Mouse (Mus musculus) G1E (cell line): Measurements from ENCODE around the gene March9. TPM values are rescaled to one million over a fixed set of nuclear protein-coding genes. Genes with fewer than 3 reads are reported as not detected.

Experiments used
- ATAC-seq: 2 replicates; pipeline ENCODE4 v1.8.0; 2016; ENCODE audit warnings: mild to moderate bottlenecking; ENCODE audit not compliant: insufficient number of reproducible peaks, poor library complexity, low FRiP score, severe bottlenecking; ENCODE audit errors: extremely low read depth
- DNase-seq: peaks from one replicate; pipeline ENCODE4 v3.0.0; 2012; ENCODE audit warnings: low spot score
- H3K27me3 ChIP-seq: 2 replicates; pipeline ENCODE4 v1.6.1; 2012; ENCODE audit warnings: mild to moderate bottlenecking, low read length, inconsistent platforms; ENCODE audit not compliant: insufficient read depth
- H3K36me3 ChIP-seq: replicated peaks from 2 replicates; pipeline ENCODE3; 2012; ENCODE audit warnings: mild to moderate bottlenecking, inconsistent platforms
- H3K4me1 ChIP-seq: 2 replicates; pipeline ENCODE4 v1.6.1; 2012; ENCODE audit warnings: low read depth, low read length, inconsistent platforms, mixed read lengths; ENCODE audit not compliant: insufficient read depth
- H3K4me3 ChIP-seq: 2 replicates; pipeline ENCODE4 v1.5.1; 2012; ENCODE audit warnings: low read depth, mild to moderate bottlenecking, inconsistent platforms, low read length, moderate library complexity, mixed read lengths
- H3K9me3 ChIP-seq: replicated peaks from 2 replicates; pipeline ENCODE4 v1.6.1; 2012; ENCODE audit warnings: inconsistent platforms
- CTCF ChIP-seq: IDR thresholded peaks from 2 replicates; pipeline ENCODE4 v1.5.1; 2012; ENCODE audit warnings: low read depth, low read length, inconsistent platforms, mixed read lengths
- GATA1 ChIP-seq: IDR thresholded peaks from 2 replicates; pipeline ENCODE4 v1.6.1; 2012; ENCODE audit warnings: borderline replicate concordance, low read length, inconsistent platforms, mixed read lengths
- GATA2 ChIP-seq: IDR thresholded peaks from 2 replicates; pipeline ENCODE4 v1.6.1; 2012; ENCODE audit warnings: low read depth, low read length, inconsistent platforms, borderline replicate concordance
- POLR2AphosphoS5 ChIP-seq: IDR thresholded peaks from 2 replicates; pipeline ENCODE4 v1.6.1; 2012; ENCODE audit warnings: low read depth, low read length, inconsistent platforms; ENCODE audit not compliant: insufficient replicate concordance
- TAL1 ChIP-seq: conservative IDR thresholded peaks from 2 replicates; pipeline ENCODE4 v1.6.1; 2012; ENCODE audit warnings: low read depth, low read length, inconsistent platforms, mixed read lengths
- polyA plus RNA-seq: library from polyadenylated mRNA; stranded (reverse); fragments of >175 nt; gene quantifications from 2 replicates; pipeline ENCODE4 v1.2.3, GENCODE M21; 2012
- total RNA-seq, 2 experiments: library from RNA; stranded (forward) in 1 of 2; stranded (reverse) in 1 of 2; fragments of 200-1000 nt in 1 of 2; fragments of >200 nt in 1 of 2; fragmentation: Nextera tagmentation in 1 of 2; gene quantifications; 2 replicates each; pipeline ENCODE4 v1.2.3; 2014 to 2017

March9 gene
- total and polyA plus RNA-seq, 3 experiments = 0.63 to 1.3 (median 1.1) TPM

DNA sequence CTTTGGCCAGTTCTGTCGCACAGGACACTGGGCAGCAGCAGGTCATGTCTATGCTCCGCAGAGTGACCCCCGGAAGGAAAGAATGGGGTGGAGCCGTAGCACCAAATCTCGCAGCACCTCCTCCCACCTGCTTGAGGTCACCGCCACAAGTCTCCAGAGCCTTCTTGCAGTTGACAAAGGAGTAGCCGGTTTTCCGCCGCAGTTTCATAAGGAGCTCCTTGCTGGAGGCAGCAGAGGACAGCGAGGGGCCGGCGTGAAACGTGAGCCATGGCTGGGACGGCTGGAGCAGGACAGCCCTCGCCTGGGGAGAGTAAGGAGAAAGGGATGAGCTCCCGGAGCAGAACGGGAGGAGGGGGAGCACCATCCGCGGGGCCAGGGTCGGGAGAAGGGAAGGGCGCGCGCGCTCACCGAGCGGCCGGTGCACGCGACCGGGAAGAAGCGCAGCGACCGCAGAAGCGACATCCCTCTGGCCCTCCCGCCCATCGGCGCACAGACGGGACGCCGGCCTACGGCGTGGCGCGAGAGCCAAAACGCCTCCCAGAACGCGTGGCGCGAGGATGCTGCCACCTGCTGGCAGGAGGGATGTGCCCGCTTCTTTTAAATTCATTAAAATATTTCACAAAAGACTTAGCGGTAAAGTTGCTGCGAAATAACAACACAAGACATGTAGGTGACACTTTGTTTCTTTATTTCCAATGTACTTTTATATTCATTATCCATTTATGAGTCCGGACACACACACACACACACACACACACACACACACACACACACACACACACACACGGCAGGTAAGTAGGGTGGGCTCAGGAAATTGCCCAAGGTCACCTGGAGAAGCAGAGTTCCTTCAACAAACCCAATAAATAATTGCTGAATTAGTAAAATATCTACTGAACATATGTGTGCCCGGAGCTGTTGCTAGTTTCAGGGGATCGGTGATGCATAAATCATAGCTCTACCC, 29.4 kb downstream of the March9 start, which contains the start of gene Tsfm:
Tsfm (minus strand) TSS at position 505 of the 961 bp plus-strand sequence.
- peaks cover 15% of the 10 kb centered on the region for H3K4me1 ChIP-seq
- H3K9me3 ChIP-seq = no peaks in the 10 kb centered on the region
- peak; percentile 74 for ATAC-seq
- peak; percentile 89 for DNase-seq
- H3K36me3 ChIP-seq = peaks cover 37% of the 10 kb centered on the region
- TF ChIP-seq CTCF (peak; percentile 87), TAL1 (no peak), GATA1 (no peak), POLR2AphosphoS5 (no peak), GATA2 (no peak)
- peak within 1 kb of the TSS; percentile 95 for H3K4me3 ChIP-seq
- H3K27me3 ChIP-seq = peaks cover 4% of the 10 kb centered on the region; the same call in 1 of the 2 replicates

- Histone ChIP-seq H3K4me3 (no peak overlapping the region), H3K27me3 (peaks cover 28% of the 10 kb centered on the region), H3K9me3 (no peaks in the 10 kb centered on the region), H3K36me3 (peaks cover 31% of the 10 kb centered on the region), H3K4me1 (no peaks in the 10 kb centered on the region; the same call in 1 of the 2 replicates)
- TF ChIP-seq CTCF = no peak
- TF ChIP-seq POLR2AphosphoS5 = no peak
- TF ChIP-seq GATA2 = no peak
- no peak for TF ChIP-seq GATA1
- no peak for TF ChIP-seq TAL1
- DNase-seq (no peak), ATAC-seq (no peak)
These were observed 41.6 kb downstream of the March9 start for GRCm38 (mm10) chr10:127018422-127018821.

DNA sequence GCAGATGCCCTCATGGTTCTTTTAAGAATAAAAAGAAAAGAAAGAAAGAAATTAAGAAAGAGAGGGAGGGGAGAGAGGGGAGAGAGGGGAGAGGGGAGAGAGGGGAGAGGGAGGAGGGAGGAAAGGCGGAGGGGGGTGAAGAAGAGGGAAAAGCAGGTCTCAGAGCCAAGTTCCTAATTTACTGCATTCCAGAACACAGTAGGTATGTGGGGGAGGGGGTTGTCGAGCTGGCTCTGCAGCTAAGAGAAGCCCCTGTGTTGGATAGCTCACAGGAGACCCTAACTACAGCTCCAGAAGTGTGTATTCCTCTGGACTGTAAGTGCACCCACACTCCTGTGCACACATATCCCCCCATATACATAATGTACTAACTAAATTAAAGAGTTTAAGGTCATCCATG, 42.9 kb downstream of the March9 start:
- Histone ChIP-seq H3K4me1 (no peaks in the 10 kb centered on the region), H3K4me3 (no peak overlapping the region), H3K27me3 (peaks cover 32% of the 10 kb centered on the region), H3K36me3 (peaks cover 19% of the 10 kb centered on the region), H3K9me3 (no peaks in the 10 kb centered on the region)
- no peak for ATAC-seq
- no peak for DNase-seq
- TF ChIP-seq CTCF (no peak), TAL1 (no peak), GATA1 (no peak), GATA2 (no peak), POLR2AphosphoS5 (no peak)

GRCm38 (mm10) chr10:127016488-127016887, 43.5 kb downstream of the March9 start:
- no peaks in the 10 kb centered on the region for H3K9me3 ChIP-seq
- no peaks in the 10 kb centered on the region for H3K4me1 ChIP-seq
- H3K36me3 ChIP-seq = peaks cover 13% of the 10 kb centered on the region
- no peak for ATAC-seq
- H3K27me3 ChIP-seq = peaks cover 35% of the 10 kb centered on the region
- no peak for DNase-seq
- H3K4me3 ChIP-seq = no peak overlapping the region
- no peak for TF ChIP-seq GATA2
- TF ChIP-seq CTCF = no peak
- no peak for TF ChIP-seq POLR2AphosphoS5
- TF ChIP-seq TAL1 = no peak
- TF ChIP-seq GATA1 = no peak

Other genes with a start within 250 kb of the March9 start
- 6.8 and 13.4 TPM in 2 replicates for gene Atp23, start 158.8 kb downstream of the March9 start, total RNA-seq (2014; fragmentation: Nextera tagmentation)
- 15.1 and 19.7 TPM in 2 replicates for gene Atp23, start 158.8 kb downstream of the March9 start, total RNA-seq (2017)
- 9.9 and 15.3 TPM in 2 replicates for gene Atp23, start 158.8 kb downstream of the March9 start, polyA plus RNA-seq
- gene Ctdsp2, start 81.5 kb downstream of the March9 start, total RNA-seq (2014; fragmentation: Nextera tagmentation) = 67.2 and 81.4 TPM in 2 replicates
- gene Ctdsp2, start 81.5 kb downstream of the March9 start, total RNA-seq (2017) = 28.1 and 30.2 TPM in 2 replicates
- gene Ctdsp2, start 81.5 kb downstream of the March9 start, polyA plus RNA-seq = 143 and 162 TPM in 2 replicates
- gene Avil, start 59.5 kb downstream of the March9 start, total RNA-seq (2014; fragmentation: Nextera tagmentation) = not detected in 2 replicates
- 0.05 TPM in 1 of 2 replicates, not detected in the other for gene Avil, start 59.5 kb downstream of the March9 start, total RNA-seq (2017)
- 0.02 TPM in 1 of 2 replicates, not detected in the other for gene Avil, start 59.5 kb downstream of the March9 start, polyA plus RNA-seq
- 44.5 and 59.6 TPM in 2 replicates for gene Tsfm, start 29.3 kb downstream of the March9 start, total RNA-seq (2014; fragmentation: Nextera tagmentation)
- gene Tsfm, start 29.3 kb downstream of the March9 start, total RNA-seq (2017) = 53.2 and 54.5 TPM in 2 replicates
- gene Tsfm, start 29.3 kb downstream of the March9 start, polyA plus RNA-seq = 58.9 and 66.0 TPM in 2 replicates
- 36.0 and 49.6 TPM in 2 replicates for gene Mettl1, start 18.8 kb downstream of the March9 start, total RNA-seq (2014; fragmentation: Nextera tagmentation)
- gene Mettl1, start 18.8 kb downstream of the March9 start, total RNA-seq (2017) = 11.2 and 11.3 TPM in 2 replicates
- gene Mettl1, start 18.8 kb downstream of the March9 start, polyA plus RNA-seq = 21.9 and 33.4 TPM in 2 replicates
- 0.68 and 0.97 TPM in 2 replicates for gene Eef1akmt3, start 18.7 kb downstream of the March9 start, total RNA-seq (2014; fragmentation: Nextera tagmentation)
- 0.11 and 0.17 TPM in 2 replicates for gene Eef1akmt3, start 18.7 kb downstream of the March9 start, total RNA-seq (2017)
- 0.09 and 0.17 TPM in 2 replicates for gene Eef1akmt3, start 18.7 kb downstream of the March9 start, polyA plus RNA-seq
- gene Cyp27b1, start 11.9 kb downstream of the March9 start, total RNA-seq (2014; fragmentation: Nextera tagmentation) = 2.1 and 4.9 TPM in 2 replicates
- 0.33 TPM in 1 of 2 replicates, not detected in the other for gene Cyp27b1, start 11.9 kb downstream of the March9 start, total RNA-seq (2017)
- gene Cyp27b1, start 11.9 kb downstream of the March9 start, polyA plus RNA-seq = 0.17 TPM in 2 replicates
- 532 and 608 TPM in 2 replicates for gene Cdk4, start 3.4 kb upstream of the March9 start, total RNA-seq (2014; fragmentation: Nextera tagmentation)
- 648 and 675 TPM in 2 replicates for gene Cdk4, start 3.4 kb upstream of the March9 start, total RNA-seq (2017)
- 1,726 and 1,826 TPM in 2 replicates for gene Cdk4, start 3.4 kb upstream of the March9 start, polyA plus RNA-seq
- 163 and 186 TPM in 2 replicates for gene Tspan31, start 10.1 kb upstream of the March9 start, total RNA-seq (2014; fragmentation: Nextera tagmentation)
- 73.6 and 83.9 TPM in 2 replicates for gene Tspan31, start 10.1 kb upstream of the March9 start, total RNA-seq (2017)
- gene Tspan31, start 10.1 kb upstream of the March9 start, polyA plus RNA-seq = 30.3 and 41.8 TPM in 2 replicates
- gene Agap2, start 15.1 kb upstream of the March9 start, total RNA-seq (2014; fragmentation: Nextera tagmentation) = 0.15 and 1.3 TPM in 2 replicates
- gene Agap2, start 15.1 kb upstream of the March9 start, total RNA-seq (2017) = under 0.01 and 1.1 TPM in 2 replicates
- gene Agap2, start 15.1 kb upstream of the March9 start, polyA plus RNA-seq = 0.07 and 0.26 TPM in 2 replicates
- 47.9 and 55.4 TPM in 2 replicates for gene Os9, start 60.9 kb upstream of the March9 start, total RNA-seq (2014; fragmentation: Nextera tagmentation)
- gene Os9, start 60.9 kb upstream of the March9 start, total RNA-seq (2017) = 95.7 and 99.7 TPM in 2 replicates
- gene Os9, start 60.9 kb upstream of the March9 start, polyA plus RNA-seq = 110 and 126 TPM in 2 replicates
- 173 and 188 TPM in 2 replicates for gene B4galnt1, start 105.0 kb upstream of the March9 start, total RNA-seq (2014; fragmentation: Nextera tagmentation)
- gene B4galnt1, start 105.0 kb upstream of the March9 start, total RNA-seq (2017) = 65.0 and 66.7 TPM in 2 replicates
- gene B4galnt1, start 105.0 kb upstream of the March9 start, polyA plus RNA-seq = 292 and 318 TPM in 2 replicates
- 8.4 and 10.1 TPM in 2 replicates for gene Slc26a10, start 120.5 kb upstream of the March9 start, total RNA-seq (2014; fragmentation: Nextera tagmentation)
- gene Slc26a10, start 120.5 kb upstream of the March9 start, total RNA-seq (2017) = 0.58 and 0.98 TPM in 2 replicates
- gene Slc26a10, start 120.5 kb upstream of the March9 start, polyA plus RNA-seq = 0.68 and 0.94 TPM in 2 replicates
- gene Arhgef25, start 129.9 kb upstream of the March9 start, total RNA-seq (2014; fragmentation: Nextera tagmentation) = 49.0 and 70.1 TPM in 2 replicates
- 43.0 and 51.4 TPM in 2 replicates for gene Arhgef25, start 129.9 kb upstream of the March9 start, total RNA-seq (2017)
- 98.4 and 120 TPM in 2 replicates for gene Arhgef25, start 129.9 kb upstream of the March9 start, polyA plus RNA-seq
- gene Dtx3, start 135.5 kb upstream of the March9 start, total RNA-seq (2014; fragmentation: Nextera tagmentation) = 318 and 360 TPM in 2 replicates
- gene Dtx3, start 135.5 kb upstream of the March9 start, total RNA-seq (2017) = 95.8 and 125 TPM in 2 replicates
- gene Dtx3, start 135.5 kb upstream of the March9 start, polyA plus RNA-seq = 213 and 260 TPM in 2 replicates
- 136 and 141 TPM in 2 replicates for gene Pip4k2c, start 151.4 kb upstream of the March9 start, total RNA-seq (2014; fragmentation: Nextera tagmentation)
- 126 and 133 TPM in 2 replicates for gene Pip4k2c, start 151.4 kb upstream of the March9 start, total RNA-seq (2017)
- 130 and 151 TPM in 2 replicates for gene Pip4k2c, start 151.4 kb upstream of the March9 start, polyA plus RNA-seq
- 0.10 TPM in 1 of 2 replicates, not detected in the other for gene Kif5a, start 203.2 kb upstream of the March9 start, total RNA-seq (2014; fragmentation: Nextera tagmentation)
- 0.11 and 0.17 TPM in 2 replicates for gene Kif5a, start 203.2 kb upstream of the March9 start, total RNA-seq (2017)
- 0.04 and 0.22 TPM in 2 replicates for gene Kif5a, start 203.2 kb upstream of the March9 start, polyA plus RNA-seq
- 135 TPM in 2 replicates for gene Dctn2, start 206.2 kb upstream of the March9 start, total RNA-seq (2014; fragmentation: Nextera tagmentation)
- 139 and 154 TPM in 2 replicates for gene Dctn2, start 206.2 kb upstream of the March9 start, total RNA-seq (2017)
- 161 and 175 TPM in 2 replicates for gene Dctn2, start 206.2 kb upstream of the March9 start, polyA plus RNA-seq
- 107 and 121 TPM in 2 replicates for gene Mbd6, start 228.8 kb upstream of the March9 start, total RNA-seq (2014; fragmentation: Nextera tagmentation)
- gene Mbd6, start 228.8 kb upstream of the March9 start, total RNA-seq (2017) = 4.1 and 6.6 TPM in 2 replicates
- gene Mbd6, start 228.8 kb upstream of the March9 start, polyA plus RNA-seq = 239 and 302 TPM in 2 replicates